Mouse (Mus musculus) left cerebral cortex, postnatal 25 days (tissue): ENCODE results near the gene Mageb16. TPM values are rescaled to one million over a fixed set of nuclear protein-coding genes. Genes with fewer than 3 reads are reported as not detected.

Source experiments
- DNase-seq, 2 experiments: peaks; one replicate each; pipeline ENCODE4 v3.0.0; 2022; ENCODE audit warnings: low spot score in 2 of 2, mixed read lengths in 1 of 2
- intact Hi-C: fragments of 180-260 bp; cut with DNase I; formaldehyde crosslinking; loops from one replicate; pipeline ENCODE4 v1.15.1; 2025
- total RNA-seq, 2 experiments: library from RNA; stranded (reverse); gene quantifications; 2 replicates each; pipeline ENCODE4 v1.2.3; 2021

The Mageb16 gene
- under 1 TPM; 0.57 to 0.76 TPM for total RNA-seq

- intact Hi-C loops: no loop called here
- no peak for DNase-seq
Observed at GRCm38 (mm10) chrX:79671411-79671810, at the start of gene Mageb16. TSS of gene Mageb16 (minus strand) at chrX:79671435.

- no peak for DNase-seq
- intact Hi-C loops: no loop called here
Observed at GRCm38 (mm10) chrX:79651091-79651490, 20.1 kb downstream of the Mageb16 start.

- no peak for DNase-seq
- intact Hi-C loops: no loop called here
Observed at GRCm38 (mm10) chrX:79635396-79635795, 35.8 kb downstream of the Mageb16 start.

GRCm38 (mm10) chrX:79606462-79606861, 64.8 kb downstream of the Mageb16 start:
- DNase-seq: no peak

More at GRCm38 (mm10) chrX:79606462-79606861, 64.8 kb downstream of the Mageb16 start:
- intact Hi-C loops: no loop called here

Other genes starting within 250 kb of the Mageb16 start
- gene Gm7173, start 154.2 kb downstream of the Mageb16 start, total RNA-seq: 1 to 10 TPM in 1 of 2 experiments, under 1 TPM in 1; 0.80 to 1.5 TPM